Mouse (Mus musculus) forebrain, embryonic 16.5 days (tissue): Measurements from ENCODE around the gene Olfr272. TPM values are rescaled to one million over a fixed set of nuclear protein-coding genes. Genes with fewer than 3 reads are reported as not detected.

Source experiments
- ATAC-seq: fragments of 200-750 bp; cut with Nextera tagmentation; 2 replicates; pipeline ENCODE4 v1.8.0; 2017; ENCODE audit warnings: mild to moderate bottlenecking, moderate library complexity
- H3K27ac ChIP-seq: fragments of 300-500 bp; sonication (generic); 2 replicates; pipeline ENCODE4 v1.5.1; 2014; ENCODE audit warnings: low read length, control low read depth
- H3K27me3 ChIP-seq: fragments of 300-500 bp; sonication (generic); replicated peaks from 2 replicates; pipeline ENCODE4 v1.6.1; 2014; ENCODE audit warnings: low read length; ENCODE audit not compliant: control insufficient read depth, insufficient read depth
- H3K36me3 ChIP-seq: fragments of 300-500 bp; sonication (generic); 2 replicates; pipeline ENCODE4 v1.6.1; 2014; ENCODE audit not compliant: control insufficient read depth, insufficient read depth
- H3K4me1 ChIP-seq: fragments of 300-500 bp; sonication (generic); replicated peaks from 2 replicates; pipeline ENCODE4 v1.6.1; 2014; ENCODE audit warnings: low read length; ENCODE audit not compliant: control insufficient read depth, insufficient read depth
- H3K4me2 ChIP-seq: fragments of 300-500 bp; sonication (generic); 2 replicates; pipeline ENCODE4 v1.6.1; 2014; ENCODE audit warnings: mild to moderate bottlenecking, low read length, control low read depth
- H3K4me3 ChIP-seq: fragments of 300-500 bp; sonication (generic); replicated peaks from 2 replicates; pipeline ENCODE4 v1.5.1; 2014; ENCODE audit warnings: mild to moderate bottlenecking, low read length, control low read depth
- H3K9ac ChIP-seq: fragments of 300-500 bp; sonication (generic); replicated peaks from 2 replicates; pipeline ENCODE4 v1.6.1; 2014; ENCODE audit warnings: low read depth, low read length, control low read depth
- H3K9me3 ChIP-seq: fragments of 300-500 bp; sonication (generic); 2 replicates; pipeline ENCODE4 v1.6.1; 2016; ENCODE audit warnings: low read length; ENCODE audit not compliant: control insufficient read depth
- WGBS: fragments of 180-500 bp; shearing (Covaris S2); extraction: QIAGEN DNeasy Blood & Tissue Kit; methylation state at CpG from one replicate; pipeline ENCODE4 v1.1.7; 2014; 5-methylcytosine and 5-hydroxymethylcytosine counted together
- polyA plus RNA-seq: library from polyadenylated mRNA; unstranded; fragments of >200 nt; fragmentation: Nextera tagmentation; extraction: Ambion mirVana; gene quantifications from 2 replicates; pipeline ENCODE4 v1.2.1, GENCODE M21; 2015

Gene Olfr272
- polyA plus RNA-seq, 1 experiment from 2014 or later: not detected

DNA sequence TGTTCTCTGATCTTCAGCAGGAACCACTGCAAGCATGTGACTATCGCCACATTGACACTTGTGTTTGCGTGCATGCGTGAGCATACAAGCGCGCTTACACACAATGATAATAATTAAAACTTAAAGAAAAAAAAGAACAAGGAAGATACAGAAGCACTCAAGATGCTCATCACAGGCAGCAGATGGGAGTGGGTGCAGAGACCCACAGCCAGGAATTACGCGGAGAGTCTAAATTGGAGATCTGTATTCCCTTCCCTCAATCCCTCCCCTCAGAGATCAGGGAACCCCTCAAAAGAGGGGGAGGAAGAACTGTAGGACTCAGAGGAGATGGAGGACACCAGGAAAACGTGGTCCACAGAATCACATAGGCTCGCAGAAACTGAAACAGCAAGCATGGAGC lies 54.8 kb downstream of the Olfr272 start:
- no peaks in the 10 kb centered on the region for H3K9me3 ChIP-seq
- no peak overlapping the region for H3K27ac ChIP-seq
- H3K9ac ChIP-seq: no peak overlapping the region
- no peaks in the 10 kb centered on the region for H3K36me3 ChIP-seq
- WGBS: 93% methylated on average over 9 of the region's 9 CpGs
- no peak overlapping the region for H3K4me2 ChIP-seq
- no peaks in the 10 kb centered on the region for H3K27me3 ChIP-seq
- H3K4me3 ChIP-seq: no peak overlapping the region
- no peak for ATAC-seq
- no peaks in the 10 kb centered on the region for H3K4me1 ChIP-seq

Other genes with a start within 250 kb of the Olfr272 start
- not detected in 2 replicates for gene Olfr275, start 104.6 kb downstream of the Olfr272 start, polyA plus RNA-seq
- gene Olfr273, start 59.9 kb downstream of the Olfr272 start, polyA plus RNA-seq: not detected in 2 replicates
- not detected in 2 replicates for gene Olfr270, start 45.4 kb upstream of the Olfr272 start, polyA plus RNA-seq
- gene Nipsnap3a, start 70.1 kb upstream of the Olfr272 start, polyA plus RNA-seq: not detected in 2 replicates
- gene Nipsnap3b, start 92.7 kb upstream of the Olfr272 start, polyA plus RNA-seq: 157 and 158 TPM in 2 replicates
- gene Abca1, start 240.7 kb upstream of the Olfr272 start, polyA plus RNA-seq: 8.9 and 11.7 TPM in 2 replicates